Mouse (Mus musculus): Measurements from ENCODE around the gene Lrrc3c. TPM values are rescaled to one million over a fixed set of nuclear protein-coding genes. Genes with fewer than 3 reads are reported as not detected.

Gene Lrrc3c
- total and polyA plus RNA-seq, 2 experiments from 2014 or later: not detected

- ATAC-seq: no peak
- no peak within 1 kb of the TSS for H3K4me3 ChIP-seq (ENCODE audit: low read depth, low read length)
- 64% methylated on average over 2 of the region's 2 CpGs for WGBS
Measured at GRCm38 (mm10) chr11:98646459-98646858, 48.4 kb downstream of the Lrrc3c start, which contains the start of gene Gsdma2. Gene Gsdma2, plus strand, starts transcription at chr11:98646759.

More at GRCm38 (mm10) chr11:98646459-98646858, 48.4 kb downstream of the Lrrc3c start, which contains the start of gene Gsdma2:
- Histone ChIP-seq H3K9me3 (ENCODE audit: low read length) (no peaks in the 10 kb centered on the region), H3K36me3 (ENCODE audit: insufficient read depth) (no peaks in the 10 kb centered on the region), H3K4me2 (ENCODE audit: low read depth) (no peak within 1 kb of the TSS), H3K27ac (ENCODE audit: low read depth, low read length) (no peak within 1 kb of the TSS), H3K27me3 (ENCODE audit: insufficient read depth, low read length) (no peaks in the 10 kb centered on the region), H3K4me1 (ENCODE audit: insufficient read depth) (no peaks in the 10 kb centered on the region), H3K9ac (no peak within 1 kb of the TSS)
- no peak for DNase-seq
- TF ChIP-seq CTCF (IDR thresholded peaks at IDR 0.05; ENCODE audit: low read depth): no peak

Other genes starting within 250 kb of the Lrrc3c start
- gene Ppp1r1b, start 249.9 kb upstream of the Lrrc3c start, total RNA-seq (2014; rRNA removed): 19.4 and 32.5 TPM in 2 replicates
- 91.4 and 121 TPM in 2 replicates for gene Ppp1r1b, start 249.9 kb upstream of the Lrrc3c start, polyA plus RNA-seq (2015; fragmentation: Nextera tagmentation; extraction: Ambion mirVana)
- 36.2 and 39.4 TPM in 2 replicates for gene Stard3, start 239.9 kb upstream of the Lrrc3c start, total RNA-seq (2014; rRNA removed)
- gene Stard3, start 239.9 kb upstream of the Lrrc3c start, polyA plus RNA-seq (2015; fragmentation: Nextera tagmentation; extraction: Ambion mirVana): 31.6 and 32.2 TPM in 2 replicates
- 0.23 TPM in 1 of 2 replicates, not detected in the other for gene Tcap, start 214.5 kb upstream of the Lrrc3c start, total RNA-seq (2014; rRNA removed)
- not detected in 2 replicates for gene Tcap, start 214.5 kb upstream of the Lrrc3c start, polyA plus RNA-seq (2015; fragmentation: Nextera tagmentation; extraction: Ambion mirVana)
- gene Pnmt, start 211.8 kb upstream of the Lrrc3c start, total RNA-seq (2014; rRNA removed): 1.0 and 1.8 TPM in 2 replicates
- gene Pnmt, start 211.8 kb upstream of the Lrrc3c start, polyA plus RNA-seq (2015; fragmentation: Nextera tagmentation; extraction: Ambion mirVana): 1.7 and 3.5 TPM in 2 replicates
- gene Pgap3, start 197.8 kb upstream of the Lrrc3c start, total RNA-seq (2014; rRNA removed): 10.9 and 11.0 TPM in 2 replicates
- 7.1 and 7.6 TPM in 2 replicates for gene Pgap3, start 197.8 kb upstream of the Lrrc3c start, polyA plus RNA-seq (2015; fragmentation: Nextera tagmentation; extraction: Ambion mirVana)
- 3.8 and 4.9 TPM in 2 replicates for gene Erbb2, start 185.8 kb upstream of the Lrrc3c start, total RNA-seq (2014; rRNA removed)
- 2.4 and 3.7 TPM in 2 replicates for gene Erbb2, start 185.8 kb upstream of the Lrrc3c start, polyA plus RNA-seq (2015; fragmentation: Nextera tagmentation; extraction: Ambion mirVana)
- 73.1 and 105 TPM in 2 replicates for gene Mien1, start 159.3 kb upstream of the Lrrc3c start, total RNA-seq (2014; rRNA removed)
- gene Mien1, start 159.3 kb upstream of the Lrrc3c start, polyA plus RNA-seq (2015; fragmentation: Nextera tagmentation; extraction: Ambion mirVana): 272 and 326 TPM in 2 replicates
- gene Grb7, start 151.9 kb upstream of the Lrrc3c start, total RNA-seq (2014; rRNA removed): 1.2 and 2.1 TPM in 2 replicates
- gene Grb7, start 151.9 kb upstream of the Lrrc3c start, polyA plus RNA-seq (2015; fragmentation: Nextera tagmentation; extraction: Ambion mirVana): 0.88 and 1.3 TPM in 2 replicates
- 0.14 and 0.15 TPM in 2 replicates for gene Ikzf3, start 52.3 kb upstream of the Lrrc3c start, total RNA-seq (2014; rRNA removed)
- gene Ikzf3, start 52.3 kb upstream of the Lrrc3c start, polyA plus RNA-seq (2015; fragmentation: Nextera tagmentation; extraction: Ambion mirVana): 0.21 and 0.23 TPM in 2 replicates
- not detected in 2 replicates for gene Zpbp2, start 47.2 kb upstream of the Lrrc3c start, total RNA-seq (2014; rRNA removed)
- not detected in 2 replicates for gene Zpbp2, start 47.2 kb upstream of the Lrrc3c start, polyA plus RNA-seq (2015; fragmentation: Nextera tagmentation; extraction: Ambion mirVana)
- gene Ormdl3, start 10.9 kb upstream of the Lrrc3c start, total RNA-seq (2014; rRNA removed): 99.8 and 115 TPM in 2 replicates
- 114 and 119 TPM in 2 replicates for gene Ormdl3, start 10.9 kb upstream of the Lrrc3c start, polyA plus RNA-seq (2015; fragmentation: Nextera tagmentation; extraction: Ambion mirVana)
- gene Gm12355, start 27.4 kb downstream of the Lrrc3c start, total RNA-seq (2014; rRNA removed): 0.29 TPM in 1 of 2 replicates, not detected in the other
- 0.68 and 0.98 TPM in 2 replicates for gene Gm12355, start 27.4 kb downstream of the Lrrc3c start, polyA plus RNA-seq (2015; fragmentation: Nextera tagmentation; extraction: Ambion mirVana)
- gene Gsdma3, start 28.1 kb downstream of the Lrrc3c start, total RNA-seq (2014; rRNA removed): not detected in 2 replicates
- gene Gsdma3, start 28.1 kb downstream of the Lrrc3c start, polyA plus RNA-seq (2015; fragmentation: Nextera tagmentation; extraction: Ambion mirVana): not detected in 2 replicates
- gene Gsdma2, start 48.5 kb downstream of the Lrrc3c start, total RNA-seq (2014; rRNA removed): not detected in 2 replicates
- gene Gsdma2, start 48.5 kb downstream of the Lrrc3c start, polyA plus RNA-seq (2015; fragmentation: Nextera tagmentation; extraction: Ambion mirVana): 0.11 TPM in 1 of 2 replicates, not detected in the other
- not detected in 2 replicates for gene Gsdma, start 66.1 kb downstream of the Lrrc3c start, total RNA-seq (2014; rRNA removed)
- gene Gsdma, start 66.1 kb downstream of the Lrrc3c start, polyA plus RNA-seq (2015; fragmentation: Nextera tagmentation; extraction: Ambion mirVana): 0.15 TPM in 1 of 2 replicates, not detected in the other
- 83.8 and 113 TPM in 2 replicates for gene Psmd3, start 84.3 kb downstream of the Lrrc3c start, total RNA-seq (2014; rRNA removed)
- 183 and 202 TPM in 2 replicates for gene Psmd3, start 84.3 kb downstream of the Lrrc3c start, polyA plus RNA-seq (2015; fragmentation: Nextera tagmentation; extraction: Ambion mirVana)
- gene Csf3, start 103.0 kb downstream of the Lrrc3c start, total RNA-seq (2014; rRNA removed): not detected in 2 replicates
- not detected in 2 replicates for gene Csf3, start 103.0 kb downstream of the Lrrc3c start, polyA plus RNA-seq (2015; fragmentation: Nextera tagmentation; extraction: Ambion mirVana)
- gene Med24, start 131.1 kb downstream of the Lrrc3c start, total RNA-seq (2014; rRNA removed): 54.0 and 66.5 TPM in 2 replicates
- 46.4 and 49.3 TPM in 2 replicates for gene Med24, start 131.1 kb downstream of the Lrrc3c start, polyA plus RNA-seq (2015; fragmentation: Nextera tagmentation; extraction: Ambion mirVana)
- gene Thra, start 142.3 kb downstream of the Lrrc3c start, total RNA-seq (2014; rRNA removed): 1,003 and 1,159 TPM in 2 replicates
- gene Thra, start 142.3 kb downstream of the Lrrc3c start, polyA plus RNA-seq (2015; fragmentation: Nextera tagmentation; extraction: Ambion mirVana): 223 and 233 TPM in 2 replicates
- gene Nr1d1, start 177.0 kb downstream of the Lrrc3c start, total RNA-seq (2014; rRNA removed): 4.5 and 6.7 TPM in 2 replicates
- 10.8 and 11.4 TPM in 2 replicates for gene Nr1d1, start 177.0 kb downstream of the Lrrc3c start, polyA plus RNA-seq (2015; fragmentation: Nextera tagmentation; extraction: Ambion mirVana)
- gene Msl1, start 197.2 kb downstream of the Lrrc3c start, total RNA-seq (2014; rRNA removed): 87.2 and 94.6 TPM in 2 replicates
- 16.3 and 24.1 TPM in 2 replicates for gene Msl1, start 197.2 kb downstream of the Lrrc3c start, polyA plus RNA-seq (2015; fragmentation: Nextera tagmentation; extraction: Ambion mirVana)
- 22.5 and 27.2 TPM in 2 replicates for gene Casc3, start 206.6 kb downstream of the Lrrc3c start, total RNA-seq (2014; rRNA removed)
- gene Casc3, start 206.6 kb downstream of the Lrrc3c start, polyA plus RNA-seq (2015; fragmentation: Nextera tagmentation; extraction: Ambion mirVana): 29.5 and 37.4 TPM in 2 replicates
- 28.7 TPM in 2 replicates for gene Rapgefl1, start 238.5 kb downstream of the Lrrc3c start, total RNA-seq (2014; rRNA removed)
- 5.6 and 9.8 TPM in 2 replicates for gene Rapgefl1, start 238.5 kb downstream of the Lrrc3c start, polyA plus RNA-seq (2015; fragmentation: Nextera tagmentation; extraction: Ambion mirVana)

Data from forebrain, postnatal 0 days (tissue).